Mouse (Mus musculus): Measurements from ENCODE around the gene Kif6.

The Kif6 gene

DNA sequence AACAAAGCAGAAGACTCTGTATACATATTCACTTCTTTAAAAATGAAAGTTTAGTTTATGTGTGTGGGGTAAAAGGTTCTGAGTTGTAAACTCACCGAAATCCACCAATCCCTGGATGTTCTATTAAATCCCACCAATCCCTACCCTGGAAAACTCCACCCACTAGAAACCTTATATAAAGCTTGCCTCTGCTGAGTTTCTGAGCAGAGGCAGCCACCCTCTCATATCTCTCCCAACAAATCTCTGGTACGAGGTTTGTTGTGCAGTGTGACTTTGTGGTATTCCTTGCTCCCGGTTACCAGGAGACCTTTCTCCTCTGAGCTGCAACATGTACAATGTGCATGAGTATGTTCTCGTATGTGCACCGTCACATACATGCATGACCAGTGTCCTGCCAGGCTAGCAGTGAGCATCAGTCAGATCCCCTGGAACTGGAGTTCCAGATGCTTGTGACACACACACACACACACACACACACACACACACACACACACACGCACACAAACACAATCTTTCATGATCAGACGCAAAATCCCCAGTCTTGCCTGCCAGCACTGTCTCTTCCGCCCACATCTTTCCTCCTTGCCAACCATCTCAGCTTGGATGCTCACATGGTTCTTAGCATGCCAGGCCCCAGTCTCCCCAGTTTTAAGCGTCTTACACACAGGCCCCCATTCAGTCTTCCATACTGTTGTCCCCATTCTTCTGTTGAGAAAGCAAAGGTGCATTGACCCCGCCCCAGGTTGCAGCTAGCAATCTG lies 245.3 kb downstream of the Kif6 start:
- no peak for DNase-seq

DNA sequence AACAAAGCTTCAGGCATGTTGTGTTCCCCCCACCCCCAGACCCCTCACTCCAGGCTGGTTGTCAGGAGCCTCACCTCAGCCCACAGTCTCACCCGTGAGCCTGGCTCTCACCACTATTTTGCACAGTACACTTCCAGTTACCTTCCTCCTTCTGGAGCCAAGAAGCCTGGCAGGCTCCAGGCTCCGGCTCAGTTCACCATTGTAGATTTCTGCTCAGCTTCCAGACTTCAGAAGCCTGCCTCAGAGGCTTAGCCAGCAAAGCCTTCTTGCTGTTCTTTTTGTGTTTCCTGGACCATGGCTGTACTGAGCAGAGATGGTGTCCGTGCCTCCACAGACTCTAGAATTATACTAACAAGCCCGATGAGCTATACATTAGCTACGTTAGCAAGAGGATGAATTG lies 248.7 kb downstream of the Kif6 start:
- DNase-seq, result no peak

DNA sequence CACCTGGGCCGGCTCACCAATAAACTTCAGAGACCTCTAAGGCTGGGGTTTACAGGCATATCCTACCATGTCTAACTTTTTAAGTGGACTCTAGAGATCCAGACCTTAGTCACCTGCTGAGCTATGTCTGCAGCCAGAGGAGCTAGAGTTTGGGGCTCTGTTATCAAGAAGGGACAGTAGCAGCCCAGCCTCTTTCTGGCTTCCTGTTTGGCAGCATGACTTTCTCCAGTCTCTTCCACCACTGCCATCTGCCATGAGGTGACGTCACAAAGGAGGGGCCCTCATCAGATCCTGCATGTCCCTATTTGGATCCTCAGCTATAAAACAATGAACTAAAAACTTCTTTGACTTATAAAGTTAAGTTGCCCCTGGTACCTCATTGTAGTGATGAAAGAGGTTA lies 250.7 kb downstream of the Kif6 start:
- DNase-seq, result no peak

DNA sequence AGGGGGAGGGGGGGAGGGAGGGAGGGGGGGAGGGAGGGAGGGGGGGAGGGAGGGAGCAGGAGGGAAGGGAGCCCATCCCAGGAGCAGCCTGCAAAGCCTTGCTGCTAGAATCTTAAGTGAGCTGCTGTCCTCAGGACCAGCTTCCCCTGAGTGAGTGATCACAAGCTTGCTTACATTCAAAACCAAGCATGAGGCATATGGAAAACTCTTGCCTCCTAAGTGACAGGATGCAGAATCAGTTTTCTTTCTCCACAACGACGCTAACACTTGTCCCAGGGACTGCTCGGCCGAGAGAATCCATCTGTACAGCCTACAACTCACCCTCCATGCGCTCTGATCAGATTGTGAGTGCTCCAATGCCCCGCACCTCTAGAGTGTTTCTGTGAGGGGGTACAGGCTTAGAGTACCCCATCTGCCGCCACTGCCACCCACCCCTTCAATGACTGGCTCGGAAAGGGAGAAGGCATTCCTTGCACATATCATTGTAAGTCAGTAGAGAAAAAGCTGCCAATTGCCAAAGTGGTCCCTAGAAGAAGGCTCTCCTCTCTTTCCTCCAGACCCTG lies 251.8 kb downstream of the Kif6 start:
- no peak for DNase-seq

DNA sequence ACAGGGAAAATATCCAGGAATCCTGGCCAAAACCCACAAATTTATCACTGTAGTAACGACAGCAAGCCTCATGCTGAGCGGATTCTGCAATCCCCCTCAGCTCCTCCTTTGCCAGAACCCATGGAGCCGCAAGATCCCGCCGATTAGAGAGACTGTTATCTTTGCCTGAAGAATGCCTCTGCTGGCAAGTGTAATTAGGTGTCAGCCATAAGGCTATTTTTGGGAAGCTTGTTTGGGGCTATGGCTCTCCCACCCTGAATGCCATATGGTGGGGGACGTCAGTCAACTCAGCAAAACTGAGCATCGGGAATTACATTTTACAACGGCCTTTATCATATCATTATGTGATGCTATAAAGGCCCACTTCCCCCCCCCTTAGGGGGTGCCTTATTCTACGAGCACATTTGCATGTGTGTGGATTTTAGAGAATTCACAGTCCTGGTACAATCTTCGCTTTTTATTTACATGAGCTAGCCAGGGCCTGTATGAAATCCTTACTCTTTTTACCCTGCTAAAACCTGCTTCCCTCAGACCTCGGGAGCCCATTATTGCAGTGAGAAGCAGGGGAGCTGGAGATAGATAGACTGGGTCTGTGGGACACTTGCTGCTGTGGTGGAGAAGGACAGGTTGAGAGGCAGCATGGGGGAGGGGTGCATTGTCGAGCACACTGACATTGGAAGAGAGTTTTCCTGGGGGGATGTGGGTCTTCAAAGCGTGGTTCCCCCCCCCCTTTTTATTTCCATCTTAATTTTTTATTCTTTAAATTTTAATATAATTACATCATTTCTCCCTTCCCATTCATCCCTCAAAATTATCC lies 252.6 kb downstream of the Kif6 start:
- no peak for DNase-seq

DNA sequence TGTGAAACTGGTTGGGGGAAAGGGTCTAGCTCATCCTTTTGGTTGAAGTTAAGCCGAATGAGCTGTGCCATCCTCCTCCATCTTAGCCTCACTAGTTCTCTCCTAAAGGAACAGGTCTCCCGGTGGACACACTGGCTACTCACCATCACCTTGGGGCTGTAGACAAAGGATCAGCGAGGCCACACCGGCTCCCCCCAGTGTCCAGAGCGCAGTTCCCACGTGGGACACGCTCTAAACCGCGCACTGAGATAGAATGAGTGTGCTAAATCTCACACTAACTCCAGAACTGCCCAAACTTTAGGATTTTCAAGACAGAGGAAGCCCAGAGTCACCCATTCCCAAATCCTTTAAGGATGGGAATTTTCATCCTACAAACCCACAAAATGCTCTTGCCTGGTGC lies 254.3 kb downstream of the Kif6 start:
- no peak for DNase-seq

DNA sequence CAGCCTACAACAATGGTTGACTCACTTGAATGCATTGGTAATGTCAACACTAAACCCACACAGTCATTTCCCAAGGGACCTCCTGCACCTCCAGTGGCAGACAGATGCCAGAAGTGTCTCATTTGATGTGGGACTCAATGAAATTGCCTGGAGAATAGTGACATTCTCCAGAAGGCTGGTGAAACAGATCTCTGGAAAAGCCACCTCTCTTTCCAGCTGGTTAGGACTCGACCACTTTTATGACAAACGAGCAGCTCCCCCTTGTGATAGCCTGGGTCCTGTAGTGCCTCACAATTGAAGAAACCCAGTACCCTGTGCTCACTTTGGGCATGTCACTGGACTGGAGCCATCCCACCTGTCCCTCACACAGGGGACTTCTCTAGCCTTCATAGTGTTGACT lies 257.4 kb downstream of the Kif6 start:
- no peak for DNase-seq

DNA sequence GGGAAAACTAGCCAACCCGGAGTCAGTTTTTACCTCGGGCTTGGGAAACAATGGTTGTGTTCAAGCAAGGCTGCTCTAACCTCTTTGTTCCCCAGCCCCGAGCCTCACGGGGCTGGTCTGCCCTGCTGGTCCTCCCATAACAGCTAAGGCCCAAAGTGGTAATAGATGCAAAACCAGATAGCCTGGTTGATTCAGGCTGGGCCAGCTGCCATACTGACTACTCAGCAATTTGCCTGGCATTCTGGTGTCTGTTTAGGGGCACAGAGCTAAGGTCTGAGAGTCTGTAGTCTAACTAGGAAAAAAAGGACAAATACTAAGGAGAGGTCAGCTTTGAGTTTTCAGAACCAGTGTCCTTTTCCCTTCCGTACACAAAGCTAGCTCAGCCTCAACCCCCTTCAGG lies 259.8 kb downstream of the Kif6 start:
- no peak for DNase-seq

DNA sequence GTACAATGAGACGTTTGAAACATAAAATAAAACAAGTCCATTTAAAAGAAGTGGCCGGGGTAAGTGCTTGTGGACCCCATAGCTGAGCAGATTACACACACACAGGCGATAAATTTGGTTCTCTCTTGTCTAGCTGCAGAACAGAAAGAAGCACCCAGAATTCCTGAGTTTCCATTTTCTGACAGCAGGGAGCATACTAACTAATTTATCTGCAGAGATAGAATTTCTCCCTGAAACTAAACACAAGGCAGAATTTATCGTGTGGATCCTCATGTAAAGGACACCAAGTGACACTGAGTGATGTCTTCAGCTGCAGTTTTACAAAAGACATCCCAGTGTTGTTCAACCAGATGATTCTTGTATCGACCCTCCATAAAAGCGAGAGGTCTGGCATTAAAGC lies 260.5 kb downstream of the Kif6 start:
- no peak for DNase-seq

DNA sequence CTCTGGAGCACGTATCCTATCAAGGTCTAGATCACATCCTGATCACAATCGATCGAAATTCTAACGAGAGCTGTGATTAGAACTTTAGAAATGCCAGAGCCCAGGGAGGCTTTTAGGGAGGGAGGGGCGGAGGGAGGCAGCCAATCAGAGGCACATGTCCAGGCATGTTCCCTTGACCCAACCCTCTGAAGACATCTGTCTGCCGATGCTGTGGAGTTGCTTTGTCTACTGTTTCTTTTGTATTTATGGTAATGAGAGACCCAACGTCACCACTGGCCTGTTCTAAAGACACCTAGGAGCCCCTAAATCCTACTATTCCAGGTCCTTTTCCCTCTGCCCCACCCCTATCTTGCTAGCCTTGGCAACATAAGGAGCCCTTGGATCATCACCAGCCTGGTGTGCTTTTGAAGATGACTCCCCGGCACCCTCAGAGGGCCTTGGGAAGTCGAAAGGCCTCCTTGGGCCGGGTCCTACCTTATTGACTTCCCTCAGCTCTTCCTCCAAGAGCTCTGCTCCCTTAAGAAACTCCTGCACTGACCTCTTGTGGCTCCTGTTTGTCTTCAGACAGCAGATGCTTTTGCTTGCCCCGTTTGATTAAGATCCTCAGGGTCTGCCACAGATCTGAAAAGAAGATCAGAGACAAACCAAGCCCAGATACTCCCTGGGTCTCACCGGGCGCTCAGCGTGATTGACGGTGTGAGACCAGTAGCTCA lies 261.2 kb downstream of the Kif6 start:
- DNase-seq, result no peak

DNA sequence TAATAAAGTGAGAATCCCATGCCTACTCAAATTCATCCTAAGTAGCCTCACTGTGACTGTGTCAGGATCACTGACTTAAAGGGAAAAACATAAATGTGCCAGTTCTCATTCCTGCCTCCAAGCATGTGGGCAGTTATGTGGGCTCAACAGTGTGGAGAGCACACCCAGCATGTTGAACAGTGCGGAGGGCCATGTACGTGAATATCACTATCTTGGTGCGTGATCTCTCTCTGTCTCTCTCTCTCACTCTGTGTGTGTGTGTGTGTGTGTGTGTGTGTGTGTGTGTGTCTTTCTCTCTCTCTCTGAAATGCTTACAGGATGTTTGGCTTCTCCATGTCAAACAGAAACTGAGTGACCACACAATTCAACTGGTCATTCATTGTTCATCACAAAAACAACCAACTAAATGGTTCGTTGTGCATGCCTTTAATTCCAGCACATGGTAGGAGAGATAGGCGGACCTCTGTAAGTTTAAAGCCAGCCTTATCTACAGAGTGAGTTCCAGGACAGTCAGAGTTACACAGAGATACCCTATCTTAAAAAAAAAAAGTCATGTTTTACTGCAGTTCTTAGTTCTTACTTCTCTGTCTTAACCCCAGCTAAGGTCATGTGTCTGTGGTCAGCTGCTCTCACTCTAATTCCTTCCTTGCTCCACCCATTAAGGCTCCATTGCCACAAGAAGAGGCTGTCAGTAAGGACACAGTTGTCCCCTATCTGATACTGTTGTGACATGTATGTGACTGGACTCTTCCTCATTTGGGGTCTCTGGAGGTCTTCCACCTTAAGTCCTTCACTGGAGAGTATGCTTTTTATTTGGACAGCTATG lies 266.2 kb downstream of the Kif6 start:
- no peak for DNase-seq

DNA sequence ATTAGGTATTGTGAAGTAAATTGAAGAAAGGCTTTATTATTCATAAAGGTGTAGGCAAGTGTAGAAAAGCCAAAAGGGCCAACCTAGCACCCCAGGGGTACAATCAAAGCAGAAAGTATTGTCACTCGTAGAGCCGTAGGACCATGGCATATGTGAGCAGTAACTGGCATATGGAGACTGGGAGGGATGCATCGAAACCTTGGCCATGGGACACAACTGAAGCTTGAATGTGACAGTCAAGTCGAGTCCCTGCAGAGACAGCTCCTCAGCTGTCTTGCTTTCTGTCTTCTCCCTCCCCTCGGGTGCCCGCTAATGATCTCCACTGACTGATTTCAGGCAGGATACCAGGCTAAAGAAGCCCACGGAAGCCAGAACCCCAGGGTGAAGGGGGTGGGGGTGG lies 266.9 kb downstream of the Kif6 start:
- no peak for DNase-seq

DNA sequence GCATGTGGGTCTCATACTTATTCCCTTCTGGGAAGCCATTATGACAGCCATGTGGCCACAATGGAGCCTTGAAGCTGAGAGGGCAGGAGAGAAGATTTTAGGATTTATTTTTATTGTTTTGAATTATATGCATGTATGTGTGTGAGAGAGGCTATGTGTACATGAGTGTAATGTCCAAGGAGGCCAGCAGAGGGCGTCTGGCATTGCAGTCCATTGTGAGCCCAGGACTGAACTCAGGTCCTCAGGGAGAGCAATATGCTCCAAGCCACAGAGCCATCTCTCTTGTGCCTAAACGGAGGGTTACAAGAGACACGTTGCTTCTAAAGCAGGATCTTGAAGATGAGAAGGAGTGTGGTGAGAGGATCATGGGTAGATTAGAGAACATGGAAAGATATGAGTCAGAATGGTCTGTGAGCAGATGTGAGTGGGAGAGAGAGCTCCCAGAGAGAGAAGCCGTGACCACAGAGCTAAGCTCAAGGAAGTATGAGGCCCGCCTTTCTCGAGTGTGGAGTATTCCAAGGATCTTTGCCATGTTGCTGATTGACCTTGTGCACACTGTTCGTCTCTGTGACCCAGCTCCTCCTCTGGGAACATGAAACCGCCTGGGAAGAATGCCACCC lies 268.3 kb downstream of the Kif6 start:
- no peak for DNase-seq

DNA sequence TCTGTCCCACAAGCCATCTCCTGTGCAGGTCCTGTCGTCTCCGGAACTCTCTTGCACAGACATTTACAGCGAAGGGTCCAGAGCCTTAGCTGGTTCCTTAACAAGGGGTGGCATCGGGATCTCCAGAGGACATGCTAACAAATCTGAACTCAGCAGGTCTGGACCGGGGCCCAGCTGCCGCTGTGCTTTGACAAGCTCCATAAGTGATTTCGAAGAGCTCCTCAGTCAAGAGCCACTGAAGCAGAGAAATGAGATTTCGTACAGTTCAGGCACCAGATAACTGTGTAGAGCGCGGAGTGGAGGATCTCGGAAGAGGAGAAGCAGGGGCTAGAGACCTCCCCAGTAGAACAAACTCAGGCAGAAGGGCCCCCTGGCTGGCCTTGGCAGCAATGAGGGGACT lies 270.1 kb downstream of the Kif6 start:
- DNase-seq, result no peak

DNA sequence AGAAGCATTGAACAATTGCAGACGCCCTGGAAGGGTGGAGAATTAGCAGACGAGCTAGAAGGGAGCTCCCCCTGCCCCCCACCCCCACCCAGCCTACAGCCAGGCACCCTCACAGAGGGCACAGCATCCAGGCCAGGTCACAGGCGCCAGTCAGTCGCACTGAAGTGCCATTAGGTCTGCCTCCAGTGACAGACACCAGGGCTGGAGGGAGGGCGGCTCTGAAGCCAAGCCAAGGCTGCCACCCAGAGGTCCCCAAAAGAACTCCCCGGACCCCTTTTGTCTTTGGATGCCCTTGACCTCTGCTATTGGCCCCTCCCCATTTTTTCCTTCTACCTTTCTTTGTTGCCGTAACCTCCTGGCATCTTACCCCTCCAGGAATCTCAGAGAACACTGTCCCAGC lies 274.7 kb downstream of the Kif6 start:
- no peak for DNase-seq

DNA sequence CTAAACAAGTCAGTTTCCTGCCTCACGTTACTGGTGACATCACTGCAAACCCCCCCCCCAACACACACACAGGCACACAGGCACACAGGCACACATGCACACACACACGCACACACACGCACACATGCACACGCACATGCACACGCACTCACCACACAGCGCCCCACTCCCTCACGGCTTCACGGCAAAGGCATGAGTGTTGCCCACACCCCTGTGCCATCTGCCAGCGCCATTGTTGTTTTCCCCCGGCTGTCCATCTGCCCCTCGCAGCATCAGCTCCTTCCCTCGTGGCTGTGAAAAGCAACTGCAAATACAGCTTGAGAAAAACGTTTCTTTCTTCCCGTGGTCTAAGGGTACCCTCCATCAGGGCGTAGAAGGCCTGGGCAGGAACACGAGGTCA lies 275.9 kb downstream of the Kif6 start:
- no peak for DNase-seq

DNA sequence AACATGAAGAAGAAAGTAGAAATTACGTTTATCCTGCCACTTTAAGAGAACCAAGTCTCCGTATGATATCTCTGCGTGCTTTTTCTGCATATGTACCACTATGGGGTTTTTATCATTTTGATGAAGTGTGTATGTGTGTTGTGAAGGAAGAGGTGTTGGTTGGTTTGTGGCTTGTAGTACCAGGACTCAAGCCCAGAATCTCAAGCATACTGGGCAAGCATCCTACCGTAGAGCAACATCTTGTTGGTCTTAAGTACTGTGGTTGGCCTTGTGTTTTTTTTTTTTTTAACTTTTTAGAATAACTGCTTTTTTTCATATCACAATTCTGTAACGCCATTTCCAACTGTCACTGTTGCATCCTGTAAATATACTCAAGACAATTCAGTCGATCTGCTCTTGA lies 277.5 kb downstream of the Kif6 start:
- DNase-seq, result no peak

DNA sequence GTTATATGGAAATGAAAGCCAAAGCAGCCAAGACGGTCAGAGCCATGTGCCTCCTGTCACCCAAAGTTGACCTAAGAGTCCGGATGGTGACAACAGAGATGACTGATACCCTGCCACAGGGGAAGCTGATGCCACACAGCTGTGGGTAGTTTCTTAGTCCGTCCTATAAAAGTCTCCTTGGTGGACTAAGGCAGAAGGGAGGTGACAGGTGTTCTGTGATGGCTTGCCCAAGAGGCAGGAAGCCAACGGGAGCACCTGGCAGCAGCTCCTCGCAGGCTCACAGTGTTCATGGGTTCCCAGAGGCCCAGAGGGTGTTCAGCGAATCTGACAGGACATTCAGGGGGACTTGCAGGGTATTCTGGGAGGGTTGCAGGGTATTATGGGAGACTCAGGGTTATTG lies 279.5 kb downstream of the Kif6 start:
- no peak for DNase-seq

DNA sequence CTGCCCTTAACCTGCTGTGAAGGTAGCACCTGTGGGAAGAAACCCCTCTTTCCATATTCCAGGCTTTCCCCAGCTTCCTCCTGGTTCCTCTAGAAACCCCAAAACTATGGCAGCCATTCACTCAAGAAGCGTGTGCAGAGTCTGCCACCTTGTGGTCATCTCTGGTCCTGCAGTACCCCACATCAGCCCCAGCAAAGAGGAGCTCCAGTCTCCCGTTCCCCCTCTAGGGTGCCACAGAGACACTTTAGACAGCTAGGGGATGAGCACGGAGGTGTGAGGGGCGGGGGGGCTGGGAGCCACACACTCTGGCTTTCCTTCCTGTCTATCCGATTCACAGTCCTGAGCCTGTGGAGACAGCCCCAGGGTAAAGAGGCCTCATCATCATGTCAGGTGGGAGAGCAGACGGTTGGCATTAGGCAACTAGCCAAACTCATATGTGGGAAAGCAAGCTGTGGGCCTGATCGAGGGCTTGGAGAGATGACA lies 284.0 kb downstream of the Kif6 start:
- DNase-seq, result peak; percentile 70

DNA sequence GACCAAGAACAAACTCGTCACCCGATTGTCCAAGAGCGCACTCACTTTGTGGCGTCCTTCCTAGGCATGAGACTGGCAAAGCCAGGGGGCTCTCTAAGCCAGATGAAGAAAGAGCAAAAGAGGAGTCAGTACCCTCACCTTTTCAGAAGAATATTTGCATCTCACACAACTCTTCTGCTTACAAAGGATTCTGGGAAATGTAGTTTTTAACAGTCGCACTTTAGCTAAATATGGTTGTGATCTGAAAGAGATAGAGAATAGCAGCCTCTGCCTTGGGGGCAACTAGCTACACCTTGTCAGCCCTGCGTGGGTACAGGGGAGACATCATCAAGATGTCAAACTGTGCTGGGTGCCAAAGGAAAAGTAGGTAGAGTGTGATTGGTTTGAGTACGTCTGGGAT lies 287.7 kb downstream of the Kif6 start:
- DNase-seq, result no peak

DNA sequence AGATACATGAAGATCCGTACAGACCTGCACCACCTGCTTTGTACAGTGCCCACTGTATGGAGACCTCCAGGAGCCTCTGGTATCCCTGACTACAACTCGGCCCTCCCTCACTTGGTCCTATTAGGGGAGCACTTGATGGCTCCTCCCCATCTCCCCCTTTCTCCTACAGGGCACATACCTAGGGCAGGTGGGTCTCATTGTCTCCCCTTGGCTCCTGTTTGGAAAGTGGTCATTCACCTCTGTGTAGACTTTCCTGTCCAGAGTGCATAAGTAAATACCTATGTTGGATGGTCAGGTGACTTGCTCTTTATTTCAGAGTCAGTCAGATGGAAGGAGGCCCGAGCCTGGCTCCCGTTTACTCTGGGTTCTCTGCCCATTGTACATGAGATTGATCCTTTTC lies 308.5 kb downstream of the Kif6 start:
- DNase-seq, result no peak

DNA sequence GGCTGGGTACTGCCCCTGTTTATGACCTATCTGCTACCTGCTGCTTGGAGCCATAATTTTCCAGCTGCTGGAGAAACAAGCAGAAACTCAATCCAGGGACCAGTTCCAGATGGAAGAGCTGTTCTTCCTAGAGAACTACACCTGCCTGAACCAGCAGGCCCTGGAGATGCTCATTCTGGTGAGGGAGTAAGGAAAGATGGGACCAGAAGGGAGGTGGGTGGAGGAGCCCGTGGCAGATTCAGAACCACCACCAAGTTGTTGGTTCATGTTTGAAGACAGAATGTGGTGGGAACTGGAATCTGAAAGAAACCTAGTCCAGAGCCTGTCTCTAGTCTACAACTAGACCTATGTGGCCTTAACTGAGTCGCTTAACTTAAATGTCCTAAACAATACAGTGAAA lies 312.7 kb downstream of the Kif6 start:
- DNase-seq, result no peak

Data from cerebellum, adult 11-12 months (tissue).